Mouse (Mus musculus) limb, embryonic 10.5 days (tissue): ENCODE data around the gene Pkd1l1. TPM values are rescaled to one million over a fixed set of nuclear protein-coding genes. Genes with fewer than 3 reads are reported as not detected.

ENCODE experiments used
- DNase-seq: peaks from one replicate; pipeline ENCODE4 v3.0.0-alpha.2; 2017; ENCODE audit warnings: low spot score
- H3K27ac ChIP-seq: fragments of 300-500 bp; sonication (generic); 2 replicates; pipeline ENCODE4 v1.5.1; 2016; ENCODE audit warnings: mild to moderate bottlenecking
- H3K27me3 ChIP-seq: fragments of 300-500 bp; sonication (generic); 2 replicates; pipeline ENCODE4 v1.6.1; 2016; ENCODE audit warnings: low read depth, mild to moderate bottlenecking; ENCODE audit not compliant: poor library complexity, severe bottlenecking
- H3K36me3 ChIP-seq: fragments of 300-500 bp; sonication (generic); 2 replicates; pipeline ENCODE4 v1.6.1; 2016; ENCODE audit warnings: mild to moderate bottlenecking, moderate library complexity
- H3K4me1 ChIP-seq: fragments of 300-500 bp; sonication (generic); 2 replicates; pipeline ENCODE4 v1.6.1; 2016
- H3K4me3 ChIP-seq: fragments of 300-500 bp; sonication (generic); 2 replicates; pipeline ENCODE4 v1.5.1; 2016; ENCODE audit warnings: mild to moderate bottlenecking, moderate library complexity
- H3K9me3 ChIP-seq: fragments of 300-500 bp; sonication (generic); replicated peaks from 2 replicates; pipeline ENCODE4 v1.6.1; 2016; ENCODE audit warnings: mild to moderate bottlenecking
- WGBS: fragments of 180-500 bp; shearing (Covaris S2); methylation state at CpG from one replicate; pipeline ENCODE4 v1.1.7; 2016; 5-methylcytosine and 5-hydroxymethylcytosine counted together
- polyA plus RNA-seq: library from polyadenylated mRNA; unstranded; fragments of >200 nt; fragmentation: Nextera tagmentation; extraction: Ambion mirVana; gene quantifications from 2 replicates; pipeline ENCODE4 v1.2.1, GENCODE M21; 2016

The Pkd1l1 gene
- not detected in 2 replicates for polyA plus RNA-seq

DNA sequence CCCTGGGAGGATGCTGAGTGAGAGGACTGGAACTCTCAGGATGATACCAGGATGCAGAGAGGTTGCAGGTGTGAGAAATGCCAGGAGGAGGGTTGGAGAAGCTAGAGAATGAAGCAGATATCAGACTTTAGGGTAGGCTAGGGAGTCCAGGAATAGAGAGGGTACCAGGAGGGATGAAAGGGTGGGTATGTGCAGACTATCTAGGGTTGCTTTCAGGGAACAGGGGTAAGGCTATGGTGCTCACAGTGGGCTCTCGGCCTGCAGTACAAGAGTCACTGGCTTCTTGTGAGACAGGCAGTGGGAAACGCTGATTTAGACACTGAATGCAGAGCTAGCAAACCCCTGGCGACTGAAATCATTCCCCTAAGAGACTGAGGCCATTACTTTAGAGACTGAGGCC, at the start of gene Pkd1l1:
Gene Pkd1l1, minus strand, starts transcription at position 101 of the 400 bp plus-strand sequence.
- no peaks in the 10 kb centered on the region for H3K9me3 ChIP-seq
- no peaks in the 10 kb centered on the region for H3K4me1 ChIP-seq
- WGBS: 76% methylated on average over 3 of the region's 3 CpGs
- no peaks in the 10 kb centered on the region for H3K27me3 ChIP-seq
- H3K27ac ChIP-seq: no peak within 1 kb of the TSS
- no peaks in the 10 kb centered on the region for H3K36me3 ChIP-seq
- no peak for DNase-seq
- no peak within 1 kb of the TSS for H3K4me3 ChIP-seq

DNA sequence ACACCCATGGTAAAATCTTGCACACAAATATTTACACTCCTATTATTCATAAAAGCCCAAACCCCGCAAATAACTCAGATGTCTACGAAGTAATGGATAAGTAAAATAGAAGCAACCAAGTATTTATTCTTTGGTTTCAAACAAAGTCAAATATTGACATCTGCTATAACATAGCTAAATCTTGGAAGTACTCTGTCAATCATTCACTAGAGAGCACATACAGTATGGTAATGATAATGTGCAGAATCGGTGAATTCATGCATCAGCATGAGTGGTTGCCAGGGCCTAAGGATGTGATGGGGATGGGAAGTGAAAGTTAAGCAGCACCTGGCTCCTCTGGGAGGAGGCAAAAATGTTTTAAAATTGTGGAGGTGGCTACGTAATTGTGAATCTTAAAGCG, 47.1 kb upstream of the Pkd1l1 start:
- Histone ChIP-seq H3K9me3 (no peaks in the 10 kb centered on the region), H3K4me3 (no peak overlapping the region), H3K36me3 (no peaks in the 10 kb centered on the region), H3K4me1 (no peaks in the 10 kb centered on the region), H3K27ac (no peak overlapping the region), H3K27me3 (no peaks in the 10 kb centered on the region)
- DNase-seq: no peak
- WGBS: 93% methylated on average over 5 of the region's 5 CpGs

DNA sequence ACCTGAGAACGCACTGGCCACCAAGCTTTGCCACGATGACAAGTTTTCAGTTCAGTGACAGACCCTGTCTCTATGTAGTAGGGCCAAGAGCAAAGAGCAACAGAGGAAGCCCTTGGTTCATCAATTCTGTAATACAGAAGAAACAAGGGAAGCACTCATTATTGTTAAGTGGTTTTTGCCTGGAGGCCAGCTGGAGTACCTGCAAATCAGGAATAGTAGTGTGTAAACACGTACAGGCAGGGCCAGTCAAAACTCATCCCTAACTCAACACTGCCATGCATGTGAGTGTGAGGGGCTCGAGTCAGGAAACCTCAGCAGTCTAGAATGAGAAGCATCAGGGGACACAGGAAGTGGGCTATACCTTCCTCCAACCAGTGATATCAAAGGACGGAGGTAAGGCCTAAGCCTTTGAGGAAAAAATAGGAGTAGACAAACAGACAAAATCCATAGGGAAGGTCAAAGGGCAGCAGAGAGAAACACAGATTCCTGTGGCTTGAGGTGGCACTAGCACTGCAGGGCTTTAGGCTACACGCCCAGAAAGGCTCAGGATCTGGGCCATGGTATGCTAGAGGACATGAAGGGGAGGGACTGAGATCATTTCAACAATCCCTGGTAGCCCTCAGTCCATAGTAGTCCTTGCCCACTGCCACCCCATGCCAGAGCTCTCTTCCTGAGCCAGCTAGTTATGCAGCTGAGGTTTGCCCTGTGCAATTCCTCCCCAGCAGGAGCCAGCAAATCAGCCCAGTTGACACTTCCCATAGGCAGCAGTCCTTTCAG, 45.6 kb upstream of the Pkd1l1 start:
- Histone ChIP-seq H3K4me3 (no peak overlapping the region), H3K27me3 (no peaks in the 10 kb centered on the region), H3K27ac (no peak overlapping the region), H3K36me3 (no peaks in the 10 kb centered on the region), H3K9me3 (no peaks in the 10 kb centered on the region), H3K4me1 (no peaks in the 10 kb centered on the region)
- 80% methylated on average over 6 of the region's 6 CpGs for WGBS
- DNase-seq: no peak

DNA sequence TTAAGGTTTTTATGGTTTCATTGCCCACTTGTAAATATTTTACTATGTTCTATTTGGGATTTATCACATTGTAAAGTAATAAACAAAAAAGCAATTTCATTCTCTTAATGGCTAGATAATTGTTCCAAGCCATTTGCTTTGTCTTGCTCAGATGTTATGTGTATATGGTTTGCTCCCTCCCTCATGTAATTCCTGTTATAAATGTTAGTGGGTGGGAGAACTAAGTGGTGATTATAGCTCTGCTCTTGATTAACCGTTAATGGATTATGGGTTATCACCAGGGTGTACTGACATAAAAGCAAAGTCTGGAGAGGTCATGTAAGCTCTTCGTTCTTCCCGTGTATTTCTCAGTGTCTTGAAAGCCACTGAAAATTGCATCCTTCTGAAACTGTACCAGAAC, 41.7 kb upstream of the Pkd1l1 start:
- WGBS: 71% methylated on average over 3 of the region's 3 CpGs
- no peak for DNase-seq
- H3K36me3 ChIP-seq: no peaks in the 10 kb centered on the region
- no peak overlapping the region for H3K27ac ChIP-seq
- no peaks in the 10 kb centered on the region for H3K9me3 ChIP-seq
- no peaks in the 10 kb centered on the region for H3K27me3 ChIP-seq
- H3K4me1 ChIP-seq: peaks cover 8% of the 10 kb centered on the region
- no peak overlapping the region for H3K4me3 ChIP-seq

DNA sequence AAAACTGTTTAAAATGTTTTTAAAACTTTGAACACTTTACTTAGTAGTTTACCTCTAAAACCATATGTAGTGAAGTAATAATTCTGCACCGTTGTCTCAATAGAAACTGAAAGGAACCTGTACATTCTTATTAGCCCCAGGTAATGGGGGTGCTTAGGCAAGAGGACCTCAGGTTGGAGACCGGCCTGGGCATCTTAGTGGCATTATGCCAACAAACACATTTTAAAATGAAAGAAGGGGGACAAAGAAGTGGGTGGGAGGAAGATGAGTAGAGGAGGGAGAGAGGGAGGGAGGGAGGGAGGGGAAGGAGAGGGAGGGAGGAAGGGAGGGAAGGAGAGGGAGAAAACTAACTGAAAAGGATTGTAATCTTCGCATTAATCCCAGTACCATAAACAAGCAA, 38.3 kb upstream of the Pkd1l1 start:
- H3K4me3 ChIP-seq: peak overlapping the region; percentile 78
- DNase-seq: no peak
- peak overlapping the region; percentile 97 for H3K27ac ChIP-seq
- no peaks in the 10 kb centered on the region for H3K27me3 ChIP-seq
- H3K9me3 ChIP-seq: no peaks in the 10 kb centered on the region
- WGBS: 5% methylated on average over 3 of the region's 3 CpGs
- H3K4me1 ChIP-seq: peaks cover 14% of the 10 kb centered on the region
- H3K36me3 ChIP-seq: peaks cover 24% of the 10 kb centered on the region

DNA sequence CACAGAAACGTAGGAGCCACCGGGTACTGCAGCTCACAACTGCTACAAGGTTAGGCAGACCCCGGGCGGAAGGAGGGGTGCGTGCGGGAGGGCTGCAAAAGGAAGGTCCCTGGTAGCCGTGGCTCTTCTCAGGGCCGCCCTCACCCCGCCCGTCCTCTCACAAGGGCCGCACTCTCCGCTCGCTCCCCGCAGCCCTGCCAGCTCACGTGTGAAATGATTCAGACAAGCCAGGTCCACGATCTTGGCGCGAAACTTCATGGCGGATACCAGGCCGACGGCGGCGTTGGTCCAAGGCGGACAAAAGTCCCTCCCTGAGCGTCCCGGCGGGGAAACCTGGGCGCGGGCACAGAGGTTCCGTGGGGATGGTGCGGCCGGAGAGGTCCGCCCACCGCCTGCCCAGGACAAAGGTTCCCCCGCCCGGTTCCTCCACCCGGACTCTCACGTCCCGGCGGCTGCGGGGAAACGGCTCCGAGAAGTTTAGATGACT, 37.8 kb upstream of the Pkd1l1 start, which contains the start of gene Hus1:
Gene Hus1, minus strand, starts transcription at position 339 of the 487 bp plus-strand sequence.
- Histone ChIP-seq H3K4me1 (peaks cover 14% of the 10 kb centered on the region), H3K27me3 (no peaks in the 10 kb centered on the region)

DNA sequence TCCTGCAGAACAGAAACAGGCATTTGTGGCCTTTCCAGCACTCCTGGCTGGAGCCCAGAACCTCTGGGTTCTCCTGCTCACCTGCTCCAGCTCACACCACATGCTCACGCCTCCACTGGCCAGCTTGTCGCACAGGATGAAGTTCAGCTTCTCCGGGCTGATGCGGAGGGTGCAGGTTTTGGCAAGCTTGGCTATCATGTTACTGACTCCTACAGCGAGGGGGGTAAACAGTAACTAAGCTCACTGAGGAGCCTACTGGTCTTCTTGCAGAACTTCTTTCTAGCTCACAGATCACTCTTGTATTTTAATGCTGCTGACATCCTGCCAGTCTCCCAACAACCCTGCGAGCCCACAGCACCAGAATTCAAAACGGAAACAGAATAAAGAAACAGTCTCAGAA, 37.4 kb upstream of the Pkd1l1 start:
- DNase-seq: no peak
- H3K36me3 ChIP-seq: peaks cover 33% of the 10 kb centered on the region
- H3K9me3 ChIP-seq: no peaks in the 10 kb centered on the region
- H3K27ac ChIP-seq: peak overlapping the region; percentile 97
- H3K4me3 ChIP-seq: peak overlapping the region; percentile 78
- H3K27me3 ChIP-seq: no peaks in the 10 kb centered on the region
- under 1% methylated on average over 7 of the region's 7 CpGs for WGBS
- H3K4me1 ChIP-seq: peaks cover 14% of the 10 kb centered on the region

More for the DNA sequence above, 37.8 kb upstream of the Pkd1l1 start, which contains the start of gene Hus1:
- WGBS: under 1% methylated on average over 43 of the region's 43 CpGs
- no peaks in the 10 kb centered on the region for H3K9me3 ChIP-seq
- peak within 1 kb of the TSS; percentile 97 for H3K27ac ChIP-seq
- H3K4me3 ChIP-seq: peak within 1 kb of the TSS; percentile 78
- peak; percentile 91 for DNase-seq
- peaks cover 28% of the 10 kb centered on the region for H3K36me3 ChIP-seq

DNA sequence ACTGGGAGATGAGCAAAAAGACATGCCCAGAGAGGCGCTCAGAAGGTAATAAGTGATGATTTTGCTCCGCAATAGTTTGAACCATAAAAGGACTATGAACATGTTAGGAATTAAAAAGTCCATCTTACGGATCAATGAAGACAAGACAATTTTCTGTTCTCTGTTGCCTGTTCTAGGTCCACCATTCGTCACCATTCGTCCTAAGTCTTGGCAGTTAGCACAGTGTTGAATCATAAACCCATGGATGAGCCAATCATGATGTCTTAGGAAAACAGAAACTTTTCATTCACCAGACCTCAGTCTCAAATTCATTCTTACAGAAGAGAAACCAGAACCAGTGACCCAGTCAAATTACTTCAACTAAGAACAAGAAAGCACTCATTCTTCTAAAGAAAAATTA, 35.7 kb upstream of the Pkd1l1 start:
- no peak for DNase-seq
- Histone ChIP-seq H3K27me3 (no peaks in the 10 kb centered on the region), H3K4me3 (no peak overlapping the region), H3K9me3 (no peaks in the 10 kb centered on the region), H3K36me3 (peaks cover 50% of the 10 kb centered on the region), H3K27ac (no peak overlapping the region), H3K4me1 (peaks cover 14% of the 10 kb centered on the region)
- 97% methylated on average over 5 of the region's 5 CpGs for WGBS

DNA sequence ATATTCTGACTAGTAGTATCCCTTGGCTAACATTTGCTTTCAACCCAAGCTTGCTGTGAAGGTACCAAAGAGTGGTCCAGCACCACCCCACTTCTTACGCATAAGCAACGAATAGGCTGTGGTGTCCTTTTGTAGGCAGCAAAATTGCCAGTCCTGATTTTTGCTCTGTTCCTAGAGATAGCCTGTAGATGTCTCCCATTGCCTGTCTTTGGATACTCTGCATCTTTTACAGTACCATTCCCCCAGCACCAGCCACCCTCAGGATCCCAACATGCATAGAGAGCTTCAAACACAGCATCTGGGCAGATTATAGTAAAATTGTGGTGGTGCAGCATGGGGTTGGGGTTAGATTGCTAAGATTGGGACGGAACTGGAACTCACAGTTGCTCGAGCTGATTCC, 15.0 kb upstream of the Pkd1l1 start:
- H3K9me3 ChIP-seq: no peaks in the 10 kb centered on the region
- H3K4me1 ChIP-seq: peaks cover 4% of the 10 kb centered on the region; the same call in 1 of the 2 replicates
- H3K36me3 ChIP-seq: peaks cover 27% of the 10 kb centered on the region
- peaks cover 16% of the 10 kb centered on the region; the same call in 1 of the 2 replicates for H3K27me3 ChIP-seq
- no peak overlapping the region for H3K27ac ChIP-seq
- no peak for DNase-seq
- WGBS: 68% methylated on average over 4 of the region's 4 CpGs
- no peak overlapping the region for H3K4me3 ChIP-seq

DNA sequence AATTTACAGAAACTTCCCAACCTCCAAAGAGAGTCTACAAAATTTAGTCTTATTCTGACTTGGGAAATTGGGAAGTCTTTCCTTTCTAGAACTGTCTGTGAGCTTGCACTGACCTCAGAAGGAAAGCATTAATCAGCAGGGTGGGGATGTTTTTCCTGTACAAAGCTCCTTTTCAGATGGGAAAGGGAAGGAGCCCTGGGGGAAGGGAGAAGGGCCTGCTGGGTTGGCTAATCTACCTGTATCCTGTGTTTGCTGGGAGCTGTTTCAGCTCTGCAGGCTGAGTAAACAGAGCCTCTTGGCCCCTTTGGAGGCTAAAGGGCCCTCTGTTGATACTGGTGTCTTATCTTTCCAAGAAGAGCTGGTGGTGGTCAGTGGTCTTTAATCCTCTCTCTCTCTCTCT, 13.0 kb upstream of the Pkd1l1 start:
- DNase-seq: no peak
- Histone ChIP-seq H3K4me1 (peaks cover 4% of the 10 kb centered on the region; the same call in 1 of the 2 replicates), H3K36me3 (peaks cover 7% of the 10 kb centered on the region), H3K9me3 (no peaks in the 10 kb centered on the region), H3K27me3 (peaks cover 16% of the 10 kb centered on the region; the same call in 1 of the 2 replicates), H3K27ac (no peak overlapping the region), H3K4me3 (no peak overlapping the region)

DNA sequence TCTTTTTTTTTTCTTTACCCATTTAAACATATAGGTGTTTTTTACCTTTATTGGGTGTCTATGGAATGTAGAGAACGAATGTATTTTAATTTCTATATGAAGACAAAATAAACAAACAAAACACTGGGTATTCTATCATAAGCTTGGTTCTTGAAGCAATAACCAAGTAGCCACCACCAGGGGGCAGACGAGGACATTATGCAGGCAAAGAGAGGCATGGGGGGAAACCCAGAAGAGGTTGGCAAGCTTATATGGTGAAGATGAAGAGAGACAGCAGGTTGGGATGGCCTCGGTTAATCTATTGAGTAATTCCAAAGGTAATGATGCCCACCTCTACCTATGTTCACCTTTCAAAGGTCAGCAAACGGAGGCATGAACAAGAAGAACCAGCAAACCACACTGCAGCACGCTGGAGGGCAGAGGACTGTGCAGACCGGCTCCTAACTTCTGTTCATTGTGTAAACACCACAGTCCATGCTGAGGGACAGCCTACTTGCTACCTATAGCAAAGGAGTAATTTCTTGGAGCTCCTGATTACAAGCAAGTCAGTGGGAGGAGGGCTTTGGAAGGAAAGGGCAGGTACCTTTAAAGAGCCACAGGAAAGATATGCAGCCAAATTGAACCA, 10.3 kb upstream of the Pkd1l1 start:
- Histone ChIP-seq H3K36me3 (no peaks in the 10 kb centered on the region), H3K27ac (no peak overlapping the region), H3K4me3 (no peak overlapping the region), H3K9me3 (no peaks in the 10 kb centered on the region), H3K4me1 (peaks cover 4% of the 10 kb centered on the region; the same call in 1 of the 2 replicates), H3K27me3 (peaks cover 16% of the 10 kb centered on the region; the same call in 1 of the 2 replicates)
- DNase-seq: peak; percentile 83
- WGBS: 46% methylated on average over 6 of the region's 6 CpGs

DNA sequence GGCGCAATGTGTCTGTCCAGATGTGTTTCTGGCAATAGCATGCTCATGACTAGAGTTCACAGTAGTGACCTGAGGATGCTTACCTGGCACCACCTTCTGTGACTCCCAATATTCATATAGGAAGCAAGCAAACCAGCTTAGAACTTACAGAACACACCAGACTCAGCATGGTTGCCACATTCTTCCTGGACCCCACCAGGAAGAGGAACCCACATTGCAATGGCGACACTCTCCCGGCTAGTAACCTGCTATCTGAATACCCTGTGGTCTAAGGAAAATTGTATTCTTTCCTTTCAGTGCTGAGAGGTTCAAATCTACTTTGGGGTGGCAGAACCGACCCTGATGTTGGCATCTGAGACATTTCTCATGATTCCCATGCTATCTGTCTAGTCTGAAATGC, 5.1 kb upstream of the Pkd1l1 start:
- 87% methylated on average over 4 of the region's 4 CpGs for WGBS
- H3K27ac ChIP-seq: no peak overlapping the region
- no peaks in the 10 kb centered on the region for H3K27me3 ChIP-seq
- DNase-seq: no peak
- H3K4me1 ChIP-seq: no peaks in the 10 kb centered on the region
- no peaks in the 10 kb centered on the region for H3K9me3 ChIP-seq
- no peak overlapping the region for H3K4me3 ChIP-seq
- no peaks in the 10 kb centered on the region for H3K36me3 ChIP-seq

DNA sequence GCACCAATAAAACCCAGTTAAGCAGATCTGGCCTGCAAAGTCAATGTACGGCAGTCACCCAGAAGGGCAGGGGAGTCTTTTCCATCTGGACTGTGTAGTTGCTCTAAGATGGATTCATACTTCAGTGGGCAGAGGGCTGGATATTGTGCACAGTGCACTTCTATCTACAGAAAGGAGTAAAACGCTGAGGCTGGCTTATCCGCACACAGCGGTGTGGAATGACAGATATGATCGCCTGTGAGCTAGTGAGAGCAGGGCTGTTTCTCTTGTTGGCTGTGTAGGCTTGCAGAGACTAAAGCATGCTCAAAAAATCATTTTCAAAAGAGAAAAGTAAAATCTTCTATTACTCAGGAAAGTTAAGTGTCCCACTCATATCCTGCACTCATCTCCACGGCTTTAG, 973 bp downstream of the Pkd1l1 start:
- no peak for DNase-seq
- H3K4me1 ChIP-seq: no peaks in the 10 kb centered on the region
- no peak overlapping the region for H3K27ac ChIP-seq
- no peak overlapping the region for H3K4me3 ChIP-seq
- no peaks in the 10 kb centered on the region for H3K27me3 ChIP-seq
- H3K36me3 ChIP-seq: no peaks in the 10 kb centered on the region
- H3K9me3 ChIP-seq: no peaks in the 10 kb centered on the region
- WGBS: 90% methylated on average over 6 of the region's 6 CpGs
